Comparison of ENCODE assay signal across 24 mouse cellular contexts in the genomic region with DNA sequence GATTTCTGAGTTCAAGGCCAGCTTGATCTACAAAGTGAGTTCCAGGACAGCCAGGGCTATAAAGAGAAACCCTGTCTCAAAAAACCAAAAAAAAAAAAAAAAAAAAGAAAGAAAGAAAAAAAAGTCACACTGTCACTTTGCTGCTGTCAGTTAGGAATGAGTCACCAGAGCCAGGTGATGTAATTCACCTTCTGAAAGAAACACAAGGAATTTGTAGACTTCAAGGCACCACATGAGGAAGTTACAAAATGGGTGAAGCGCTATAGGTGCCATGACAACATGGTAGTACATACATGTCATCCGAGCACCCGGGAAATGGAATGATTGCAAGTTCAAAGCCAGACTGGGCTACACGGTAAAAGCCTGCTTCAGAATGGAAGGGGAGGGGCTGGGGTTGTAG. TPM values are rescaled to one million over a fixed set of nuclear protein-coding genes. Genes with fewer than 3 reads are reported as not detected.
DNase-seq lines count a peak whose midpoint lies in the region; ATAC-seq lines count a peak whose summit lies in the region.
"Had no signal": no experiment of that assay in that cellular context is flagged by ENCODE, and none has a peak within 500 bp of the region (broad histone marks: within the 10 kb centered on the region; RNA-seq: fewer than 3 reads in every experiment).

No protein-coding gene starts in this region.

- DNase-seq in 3T3-L1 (ENCODE audit: low read depth, low spot score) (peak; percentile 30), 416B (ENCODE audit: low read depth) (peak; percentile 72)
- DNase-seq in left cerebral cortex, adult 11 months (ENCODE audit: low spot score), result no peak
- no peak for DNase-seq in thymus, postnatal 14 days
- DNase-seq in adrenal gland, adult (ENCODE audit: inconsistent age in 2 of 2, low spot score in 1 of 2), result no peak
- DNase-seq: adrenal gland, adult 2 months; adrenal gland, postnatal 10 days; adrenal gland, postnatal 25 days; cerebellum, adult 11 months; cerebellum, adult 18-20 months; cerebellum, adult 8-10 months; cerebellum, adult 9-11 months; cerebellum, postnatal 14 days; cerebellum, postnatal 36 days; embryo, embryonic 11 days had no signal

- ATAC-seq in granulocyte monocyte progenitor cell, adult 5-6 weeks (replicated peaks; ENCODE audit: poor library complexity, severe bottlenecking), result peak; percentile 55
- peak; percentile 28 for ATAC-seq in megakaryocyte progenitor cell, adult 5-6 weeks (replicated peaks; ENCODE audit: poor library complexity)
- ATAC-seq: activated CD4-positive, CD25-positive, alpha-beta regulatory T cell, adult 4 months; forebrain, embryonic 14.5 days; forebrain, embryonic 16.5 days; Patski had no signal

RNA-seq across cellular contexts. Expression of gene Atoh8, which starts 14.6 kb away (rescaled TPM):
- total RNA-seq in granulocyte monocyte progenitor cell, adult 5-6 weeks (2014; fragmentation: Nextera tagmentation), result 1.5 TPM in 1 of 2 replicates, not detected in the other
- not detected in 2 replicates for total RNA-seq in granulocyte monocyte progenitor cell, adult 5-6 weeks (2017)
- not detected in 2 replicates for total RNA-seq in megakaryocyte progenitor cell, adult 5-6 weeks (2015)
- total RNA-seq in megakaryocyte progenitor cell, adult 5-6 weeks (2017), result not detected in 2 replicates
- total RNA-seq: G1E had no signal

RNA-seq across cellular contexts. Expression of gene Sftpb, which starts 54.4 kb away (rescaled TPM):
- not detected in 2 replicates for total RNA-seq in granulocyte monocyte progenitor cell, adult 5-6 weeks (2014; fragmentation: Nextera tagmentation)
- not detected in 2 replicates for total RNA-seq in granulocyte monocyte progenitor cell, adult 5-6 weeks (2017)
- not detected in 2 replicates for total RNA-seq in megakaryocyte progenitor cell, adult 5-6 weeks (2015)
- total RNA-seq in megakaryocyte progenitor cell, adult 5-6 weeks (2017), result not detected in 2 replicates
- total RNA-seq: adrenal gland, adult 2 months; adrenal gland, postnatal 25 days; adrenal gland, postnatal 4 days; common myeloid progenitor, adult 5-6 weeks; G1E had no signal

Comparison
In these comparisons a context has a peak if more than half of its experiments do, and no peak if none do; other contexts are left out.
1. DNase-seq: peak in 3T3-L1 (single experiment) and 416B (single experiment); none in left cerebral cortex, adult 11 months (single experiment), thymus, postnatal 14 days (single experiment) and adrenal gland, adult (0 of 2).